Comparison of ENCODE assay signal across 23 mouse cellular contexts in the genomic region with DNA sequence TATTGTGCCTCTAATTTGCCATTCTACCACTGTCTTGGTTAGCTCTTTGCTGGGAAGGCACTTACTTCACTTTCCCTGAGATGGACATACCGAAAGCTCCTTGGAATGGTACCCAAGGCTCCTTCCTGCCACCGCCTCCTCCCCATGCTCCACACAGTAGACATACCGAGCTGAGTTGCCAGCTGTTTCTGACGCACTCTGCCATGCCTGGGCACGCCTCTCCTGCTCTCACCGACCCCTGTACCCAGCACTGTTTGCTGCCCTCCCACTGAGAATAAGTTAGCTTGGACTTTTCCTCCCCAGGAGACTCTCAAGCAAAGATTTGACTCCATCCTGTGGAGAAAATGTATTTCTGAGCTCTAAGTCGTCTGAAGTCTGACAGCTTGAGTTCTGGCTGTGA. TPM values are rescaled to one million over a fixed set of nuclear protein-coding genes. Genes with fewer than 3 reads are reported as not detected.
DNase-seq lines count a peak whose midpoint lies in the region; ATAC-seq and TF ChIP-seq lines count a peak whose summit lies in the region.
"Had no signal": no experiment of that assay in that cellular context is flagged by ENCODE, and none has a peak within 500 bp of the region (broad histone marks: within the 10 kb centered on the region; RNA-seq: fewer than 3 reads in every experiment).

No protein-coding gene starts in this region.

- no peak overlapping the region for H3K9ac ChIP-seq in heart, embryonic 16.5 days (ENCODE audit: low read length)
- peak overlapping the region; percentile 26 for H3K9ac ChIP-seq in ES-E14 (ENCODE audit: insufficient read depth, low read depth, low read length, poor library complexity, severe bottlenecking)
- H3K9ac ChIP-seq: embryonic facial prominence, embryonic 12.5 days; forebrain, embryonic 12.5 days; heart, embryonic 12.5 days; intestine, embryonic 15.5 days; liver, embryonic 15.5 days; neural tube, embryonic 12.5 days had no signal

- WGBS in heart, embryonic 16.5 days, result 56% methylated on average over 7 of the region's 7 CpGs

- no peak; the same call in 1 of the 2 replicates for ATAC-seq in heart, embryonic 16.5 days (replicated peaks; ENCODE audit: extremely low read depth, insufficient read depth, low FRiP score)
- ATAC-seq in activated CD4-positive, CD25-positive, alpha-beta regulatory T cell, adult 4 months, result no peak
- ATAC-seq: hindbrain, embryonic 16.5 days; intestine, embryonic 15.5 days had no signal

- peaks cover 4% of the 10 kb centered on the region for H3K4me1 ChIP-seq in heart, embryonic 16.5 days (ENCODE audit: control insufficient read depth, insufficient read depth, low read length)
- peaks cover 11 to 22% of the 10 kb centered on the region in 2 experiments for H3K4me1 ChIP-seq in ES-E14 (ENCODE audit: control insufficient read depth in 2 of 2, insufficient read depth in 2 of 2, low read length in 2 of 2, poor library complexity in 1 of 2)
- H3K4me1 ChIP-seq: embryonic facial prominence, embryonic 12.5 days; forebrain, embryonic 12.5 days; hindbrain, embryonic 10.5 days; intestine, embryonic 15.5 days; limb, embryonic 10.5 days; liver, embryonic 15.5 days; neural tube, embryonic 12.5 days had no signal

- no peak for DNase-seq in heart, postnatal 36 days
- DNase-seq in ES-E14 (ENCODE audit: low read depth, low spot score), result no peak
- DNase-seq in kidney, adult 18-20 months, result peak; percentile 18
- peak; percentile 43 for DNase-seq in kidney, postnatal 10 days
- DNase-seq in right cerebral cortex, adult 18-20 months, result no peak
- DNase-seq in layer of hippocampus, postnatal 14 days (ENCODE audit: low spot score in 2 of 2), result no peak
- DNase-seq: cerebellum, adult 11 months; liver; midbrain, embryonic 14.5 days; right cerebral cortex, postnatal 25 days; spleen, adult 18-20 months had no signal

- H3K4me3 ChIP-seq in heart, embryonic 16.5 days (ENCODE audit: low read length), result no peak overlapping the region
- no peak overlapping the region for H3K4me3 ChIP-seq in ES-E14 (ENCODE audit: insufficient read depth in 1 of 2, low read depth in 1 of 2, low read length in 2 of 2, poor library complexity in 1 of 2, severe bottlenecking in 1 of 2)
- H3K4me3 ChIP-seq: embryonic facial prominence, embryonic 12.5 days; erythroblast, embryonic 14.5 days; forebrain, embryonic 12.5 days; heart, embryonic 12.5 days; hindbrain, embryonic 10.5 days; intestine, embryonic 15.5 days; limb, embryonic 10.5 days; liver, embryonic 15.5 days; neural tube, embryonic 12.5 days had no signal

- no peak overlapping the region for H3K27ac ChIP-seq in heart, embryonic 16.5 days (ENCODE audit: low read length)
- no peak overlapping the region for H3K27ac ChIP-seq in ES-E14 (ENCODE audit: insufficient read depth, low read depth, low read length, poor library complexity, severe bottlenecking)
- H3K27ac ChIP-seq: embryonic facial prominence, embryonic 12.5 days; forebrain, embryonic 12.5 days; hindbrain, embryonic 10.5 days; intestine, embryonic 15.5 days; limb, embryonic 10.5 days; liver, embryonic 15.5 days; neural tube, embryonic 12.5 days had no signal

- H3K4me2 ChIP-seq in heart, embryonic 16.5 days (ENCODE audit: low read depth, low read length), result 0 out of 2 replicates have a peak overlapping the region, but pooled peaks have one; percentile 19
- H3K4me2 ChIP-seq: embryonic facial prominence, embryonic 12.5 days; forebrain, embryonic 12.5 days; heart, embryonic 12.5 days; intestine, embryonic 15.5 days; liver, embryonic 15.5 days; neural tube, embryonic 12.5 days had no signal

- intact Hi-C loops in heart, postnatal 36 days (cut with DNase I), result no loop called here

- no peaks in the 10 kb centered on the region for H3K36me3 ChIP-seq in heart, embryonic 16.5 days (ENCODE audit: control insufficient read depth, insufficient read depth)
- H3K36me3 ChIP-seq in ES-E14 (ENCODE audit: control insufficient read depth, insufficient read depth, low read length, poor library complexity, severe bottlenecking), result no peaks in the 10 kb centered on the region
- H3K36me3 ChIP-seq: embryonic facial prominence, embryonic 12.5 days; forebrain, embryonic 12.5 days; hindbrain, embryonic 10.5 days; intestine, embryonic 15.5 days; limb, embryonic 10.5 days; liver, embryonic 15.5 days; neural tube, embryonic 12.5 days had no signal

- in situ Hi-C loops in ES-E14 (cut with MboI; ENCODE audit: low sequenced_read_pairs in 2 of 2, unreplicated experiment in 2 of 2), result no loop called here

- H3K27me3 ChIP-seq in heart, embryonic 16.5 days (ENCODE audit: control insufficient read depth, insufficient read depth, low read length), result no peaks in the 10 kb centered on the region
- H3K27me3 ChIP-seq: embryonic facial prominence, embryonic 12.5 days; forebrain, embryonic 12.5 days; heart, embryonic 12.5 days; intestine, embryonic 15.5 days; liver, embryonic 15.5 days; neural tube, embryonic 12.5 days had no signal

- H3K9me3 ChIP-seq in heart, embryonic 16.5 days (replicated peaks; ENCODE audit: control insufficient read depth, low read length), result no peaks in the 10 kb centered on the region
- no peaks in the 10 kb centered on the region for H3K9me3 ChIP-seq in ES-E14 (ENCODE audit: control insufficient read depth, insufficient read depth, low read depth, low read length)
- H3K9me3 ChIP-seq: embryonic facial prominence, embryonic 12.5 days; forebrain, embryonic 12.5 days; heart, embryonic 12.5 days; hindbrain, embryonic 10.5 days; intestine, embryonic 15.5 days; limb, embryonic 10.5 days; liver, embryonic 15.5 days; neural tube, embryonic 12.5 days had no signal

TF ChIP-seq in ES-E14, 5 proteins besides CTCF, POLR2A, EP300 and RAD21:
- TF ChIP-seq ZNF384 (IDR thresholded peaks at IDR 0.05; ENCODE audit: low read depth, low read length) (no peak), MAFK (IDR thresholded peaks at IDR 0.05; ENCODE audit: insufficient read depth, low read depth, low read length) (no peak), CHD2 (IDR thresholded peaks at IDR 0.05; ENCODE audit: low read depth, low read length) (no peak), ZC3H11A (IDR thresholded peaks at IDR 0.05; ENCODE audit: borderline replicate concordance, low read depth, low read length) (no peak), HCFC1 (IDR thresholded peaks at IDR 0.05; ENCODE audit: borderline replicate concordance, insufficient read depth, low read length) (no peak)
TF ChIP-seq in ES-E14: peak in this region for 0.

RNA-seq across cellular contexts. Expression of a gene that starts 25.9 kb away (rescaled TPM):
- 8.0 and 10.3 TPM in 2 replicates for polyA plus RNA-seq in heart, embryonic 16.5 days (2015; fragmentation: Nextera tagmentation; extraction: Ambion mirVana)
- total RNA-seq in heart, postnatal 36 days (2021), result 1 to 10 TPM; 3.8 to 4.7 TPM
- total RNA-seq in ES-E14 (2012; rRNA removed), result 1.1 and 1.3 TPM in 2 replicates
- under 1 TPM; 0.51 to 0.73 TPM for polyA plus RNA-seq in activated CD4-positive, CD25-positive, alpha-beta regulatory T cell, adult 4 months (2017; shearing (Covaris generic))
- under 1 TPM; 0.29 to 0.46 TPM for total RNA-seq in layer of hippocampus, postnatal 14 days (2021)
- polyA plus RNA-seq: erythroblast, embryonic 14.5 days had no signal

RNA-seq across cellular contexts. Expression of a gene that starts 37.6 kb away (rescaled TPM):
- 14.3 and 16.7 TPM in 2 replicates for polyA plus RNA-seq in heart, embryonic 16.5 days (2015; fragmentation: Nextera tagmentation; extraction: Ambion mirVana)
- total RNA-seq in heart, postnatal 36 days (2021), result 100 to 1,000 TPM in 1 of 2 experiments, 10 to 100 TPM in 1; 98.0 to 105 TPM
- 20.2 and 22.4 TPM in 2 replicates for total RNA-seq in ES-E14 (2012; rRNA removed)
- polyA plus RNA-seq in activated CD4-positive, CD25-positive, alpha-beta regulatory T cell, adult 4 months (2017; shearing (Covaris generic)), result 1 to 10 TPM; 5.9 to 6.8 TPM
- total RNA-seq in layer of hippocampus, postnatal 14 days (2021), result 10 to 100 TPM; 24.0 to 25.5 TPM
- polyA plus RNA-seq: erythroblast, embryonic 14.5 days had no signal

RNA-seq across cellular contexts. Expression of a gene that starts 37.9 kb away (rescaled TPM):
- polyA plus RNA-seq in heart, embryonic 16.5 days (2015; fragmentation: Nextera tagmentation; extraction: Ambion mirVana), result 36.1 and 38.7 TPM in 2 replicates
- 10 to 100 TPM; 15.6 to 17.4 TPM for total RNA-seq in heart, postnatal 36 days (2021)
- total RNA-seq in ES-E14 (2012; rRNA removed), result 31.9 and 44.7 TPM in 2 replicates
- 10 to 100 TPM; 11.5 to 12.1 TPM for polyA plus RNA-seq in activated CD4-positive, CD25-positive, alpha-beta regulatory T cell, adult 4 months (2017; shearing (Covaris generic))
- total RNA-seq in layer of hippocampus, postnatal 14 days (2021), result 10 to 100 TPM; 39.3 to 42.4 TPM

Comparison
In these comparisons a context has a peak if more than half of its experiments do, and no peak if none do; other contexts are left out.
1. DNase-seq: peak in kidney, adult 18-20 months (single experiment) and kidney, postnatal 10 days (single experiment); none in heart, postnatal 36 days (0 of 2), ES-E14 (single experiment), right cerebral cortex, adult 18-20 months (single experiment) and layer of hippocampus, postnatal 14 days (0 of 2).